Mouse (Mus musculus) embryonic facial prominence, embryonic 11.5 days (tissue): ENCODE data around the gene Slc39a1. TPM values are rescaled to one million over a fixed set of nuclear protein-coding genes. Genes with fewer than 3 reads are reported as not detected.

Experiments
- ATAC-seq: fragments of 200-750 bp; cut with Nextera tagmentation; replicated peaks from 2 replicates; pipeline ENCODE4 v1.8.0; 2017; ENCODE audit warnings: low read depth; ENCODE audit not compliant: insufficient number of reproducible peaks, low FRiP score, low TSS enrichment
- DNase-seq: peaks from one replicate; pipeline ENCODE4 v3.0.0-alpha.2; 2015; ENCODE audit warnings: low spot score
- H3K27ac ChIP-seq: fragments of 300-500 bp; sonication (generic); replicated peaks from 2 replicates; pipeline ENCODE4 v1.5.1; 2014; ENCODE audit warnings: mild to moderate bottlenecking, low read depth, low read length, control low read depth
- H3K27me3 ChIP-seq: fragments of 300-500 bp; sonication (generic); 2 replicates; pipeline ENCODE4 v1.6.1; 2014; ENCODE audit warnings: mild to moderate bottlenecking, low read length, moderate library complexity, mixed read lengths; ENCODE audit not compliant: control insufficient read depth, insufficient read depth
- H3K36me3 ChIP-seq: fragments of 300-500 bp; sonication (generic); replicated peaks from 2 replicates; pipeline ENCODE4 v1.6.1; 2014; ENCODE audit warnings: low read depth, mild to moderate bottlenecking, low read length, moderate library complexity, mixed read lengths; ENCODE audit not compliant: control insufficient read depth, insufficient read depth
- H3K4me1 ChIP-seq: fragments of 300-500 bp; sonication (generic); 2 replicates; pipeline ENCODE4 v1.6.1; 2014; ENCODE audit warnings: low read length, mixed read lengths; ENCODE audit not compliant: control insufficient read depth, insufficient read depth
- H3K4me2 ChIP-seq: fragments of 300-500 bp; sonication (generic); 2 replicates; pipeline ENCODE4 v1.6.1; 2014; ENCODE audit warnings: low read depth, mild to moderate bottlenecking, control low read depth, low read length, moderate library complexity
- H3K4me3 ChIP-seq: fragments of 300-500 bp; sonication (generic); 2 replicates; pipeline ENCODE4 v1.5.1; 2014; ENCODE audit warnings: low read depth, low read length, control low read depth
- H3K9ac ChIP-seq: fragments of 300-500 bp; sonication (generic); replicated peaks from 2 replicates; pipeline ENCODE4 v1.6.1; 2014; ENCODE audit warnings: mild to moderate bottlenecking, control low read depth, low read length
- H3K9me3 ChIP-seq: fragments of 300-500 bp; sonication (generic); replicated peaks from 2 replicates; pipeline ENCODE4 v1.6.1; 2016; ENCODE audit warnings: mild to moderate bottlenecking, low read length, inconsistent platforms, mixed read lengths; ENCODE audit not compliant: control insufficient read depth
- WGBS: fragments of 180-500 bp; shearing (Covaris S2); extraction: QIAGEN DNeasy Blood & Tissue Kit; methylation state at CpG from one replicate; pipeline ENCODE4 v1.1.7; 2014; 5-methylcytosine and 5-hydroxymethylcytosine counted together
- polyA plus RNA-seq: library from polyadenylated mRNA; unstranded; fragments of >200 nt; fragmentation: Nextera tagmentation; extraction: Ambion mirVana; gene quantifications from 2 replicates; pipeline ENCODE4 v1.2.1, GENCODE M21; 2014

Gene Slc39a1
- polyA plus RNA-seq, 1 experiment from 2014 or later: 48.7 TPM

DNA sequence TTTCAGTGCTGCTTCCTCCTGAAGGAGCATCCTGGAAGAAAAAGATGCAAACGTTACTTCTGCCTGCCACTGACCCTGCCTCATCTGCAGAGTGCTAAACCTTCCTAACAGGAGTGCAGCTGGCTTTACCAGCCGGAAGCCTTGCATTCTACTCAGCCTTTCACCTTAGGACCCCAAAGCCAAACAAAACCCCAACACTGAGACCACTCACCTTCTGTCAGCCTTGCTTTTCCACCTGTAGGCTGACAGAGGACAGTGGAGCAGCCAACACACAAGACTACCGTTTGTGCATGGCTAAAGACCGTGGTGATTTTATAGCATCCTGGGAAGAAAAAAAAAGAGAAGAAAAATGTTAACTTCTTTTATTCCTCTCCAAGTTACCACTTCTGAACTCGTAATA is 35.2 kb upstream of the Slc39a1 start:
- peak overlapping the region; percentile 83 for H3K4me3 ChIP-seq
- H3K9ac ChIP-seq: peak overlapping the region; percentile 84
- peaks cover 9% of the 10 kb centered on the region for H3K36me3 ChIP-seq
- DNase-seq (no peak), ATAC-seq (no peak)
- peak overlapping the region; percentile 78 for H3K4me2 ChIP-seq
- WGBS: 14% methylated on average over 5 of the region's 5 CpGs
- H3K27ac ChIP-seq: no peak overlapping the region
- no peaks in the 10 kb centered on the region for H3K4me1 ChIP-seq
- H3K9me3 ChIP-seq: no peaks in the 10 kb centered on the region
- no peaks in the 10 kb centered on the region for H3K27me3 ChIP-seq

DNA sequence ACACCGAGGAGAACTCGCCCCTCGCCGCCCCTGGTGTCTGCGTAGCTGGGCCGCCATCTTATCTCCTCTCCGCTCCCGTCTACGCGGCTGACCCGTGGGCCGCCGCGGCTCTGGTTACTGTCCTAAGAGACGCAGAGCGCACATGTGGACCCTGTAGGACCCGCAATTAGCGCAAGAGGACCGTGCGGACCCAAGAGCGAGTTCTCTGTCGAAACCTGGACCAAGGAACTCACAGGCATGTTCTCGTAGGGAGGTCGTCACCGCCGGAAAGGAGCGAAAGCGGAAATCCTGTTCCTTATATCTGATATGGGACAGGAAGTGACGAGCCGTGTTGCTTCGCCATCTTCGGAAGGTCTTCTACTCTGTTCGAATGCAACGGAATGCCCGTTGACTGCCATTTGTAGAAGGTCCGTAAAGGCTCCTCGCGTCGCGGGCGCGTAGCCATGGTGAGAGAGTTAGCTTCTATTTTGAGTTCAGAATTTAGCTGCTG is 34.5 kb upstream of the Slc39a1 start, which contains the start of the genes Rps27 and Rab13:
Rps27 (minus strand) TSS at position 275 of the 490 bp plus-strand sequence.
Rab13 (plus strand) TSS at position 319 of the 490 bp plus-strand sequence.
- WGBS: under 1% methylated on average over 42 of the region's 42 CpGs
- H3K27me3 ChIP-seq: no peaks in the 10 kb centered on the region

DNA sequence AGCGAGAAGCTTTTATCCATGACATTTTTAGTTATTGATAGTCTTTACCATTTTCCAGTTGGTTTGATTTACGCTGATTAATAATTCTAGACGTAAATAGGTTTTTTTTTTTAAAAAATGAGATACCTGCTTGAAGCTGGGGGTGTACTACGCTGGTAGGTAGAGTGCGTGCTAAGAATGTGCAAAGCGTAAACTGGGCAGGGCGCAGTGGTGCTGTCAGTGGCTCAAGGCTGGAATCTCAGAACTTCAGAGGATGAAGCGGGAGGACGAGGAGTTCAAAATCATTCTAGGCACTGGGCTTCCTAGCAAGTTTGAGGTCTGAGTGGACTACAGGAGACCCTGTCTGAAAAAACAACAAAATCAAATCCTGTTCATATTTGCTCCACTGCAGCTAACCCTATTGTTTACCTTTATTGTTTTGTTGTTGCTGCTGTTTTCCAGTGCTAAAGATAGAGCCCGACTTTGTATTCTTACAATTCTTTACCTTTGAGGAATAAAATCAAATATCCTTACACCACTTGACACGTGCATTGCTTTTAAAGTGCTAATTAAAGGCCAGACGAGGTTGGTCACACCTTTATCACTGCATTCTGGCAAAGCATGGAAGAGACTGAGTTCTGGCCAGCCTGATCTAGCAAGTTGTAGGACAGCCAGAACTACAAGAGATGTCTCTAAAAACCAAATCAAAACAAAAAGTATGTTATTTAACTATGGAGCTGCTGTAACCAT is 33.9 kb upstream of the Slc39a1 start:
- H3K9ac ChIP-seq: peak overlapping the region; percentile 84
- ATAC-seq: no peak
- no peaks in the 10 kb centered on the region for H3K9me3 ChIP-seq
- H3K4me3 ChIP-seq: peak overlapping the region; percentile 83
- DNase-seq: no peak
- H3K27me3 ChIP-seq: no peaks in the 10 kb centered on the region
- H3K36me3 ChIP-seq: peaks cover 7% of the 10 kb centered on the region
- 15% methylated on average over 12 of the region's 12 CpGs for WGBS
- H3K27ac ChIP-seq: no peak overlapping the region
- H3K4me2 ChIP-seq: peak overlapping the region; percentile 52
- no peaks in the 10 kb centered on the region for H3K4me1 ChIP-seq

More for the DNA sequence above, 34.5 kb upstream of the Slc39a1 start, which contains the start of the genes Rps27 and Rab13:
- peak; percentile 96 for DNase-seq
- Histone ChIP-seq H3K4me3 (peak within 1 kb of the TSS; percentile 83), H3K9ac (peak within 1 kb of the TSS; percentile 84), H3K4me1 (no peaks in the 10 kb centered on the region), H3K36me3 (peaks cover 7% of the 10 kb centered on the region), H3K27ac (peak within 1 kb of the TSS; percentile 79), H3K4me2 (peak within 1 kb of the TSS; percentile 78), H3K9me3 (no peaks in the 10 kb centered on the region)
- peak; percentile 88 for ATAC-seq

DNA sequence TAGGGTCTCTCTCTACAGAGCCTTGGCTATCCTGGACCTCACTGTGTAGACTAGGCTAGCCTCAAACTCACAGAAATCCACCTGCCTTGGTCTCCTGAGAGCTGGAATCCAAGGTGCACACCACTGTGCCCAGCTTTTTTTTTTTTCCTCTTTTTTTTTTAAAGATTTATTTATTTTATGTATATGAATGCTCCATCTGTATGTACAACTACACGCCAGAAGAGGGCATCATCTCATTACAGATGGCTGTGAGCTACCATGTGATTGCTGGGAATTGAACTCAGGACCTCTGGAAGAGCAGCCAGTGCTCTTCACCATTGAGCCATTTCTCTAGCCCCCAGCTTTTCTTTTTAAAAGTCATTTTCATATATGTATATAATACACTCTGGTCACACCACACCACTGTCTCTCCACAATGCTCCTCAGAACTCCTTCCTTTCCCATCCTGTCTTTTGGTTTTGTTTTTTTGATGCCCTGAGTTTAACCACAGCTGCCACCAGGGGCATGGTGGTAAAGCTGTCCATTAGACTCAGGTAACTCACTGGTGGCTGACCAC is 32.1 kb upstream of the Slc39a1 start:
- H3K4me3 ChIP-seq: no peak overlapping the region
- H3K9me3 ChIP-seq: no peaks in the 10 kb centered on the region
- peaks cover 7% of the 10 kb centered on the region for H3K36me3 ChIP-seq
- DNase-seq (no peak), ATAC-seq (no peak)
- H3K4me1 ChIP-seq: no peaks in the 10 kb centered on the region
- H3K9ac ChIP-seq: no peak overlapping the region
- no peak overlapping the region for H3K27ac ChIP-seq
- WGBS: 32% methylated on average over 1 of the region's 1 CpGs
- no peaks in the 10 kb centered on the region for H3K27me3 ChIP-seq
- H3K4me2 ChIP-seq: no peak overlapping the region

DNA sequence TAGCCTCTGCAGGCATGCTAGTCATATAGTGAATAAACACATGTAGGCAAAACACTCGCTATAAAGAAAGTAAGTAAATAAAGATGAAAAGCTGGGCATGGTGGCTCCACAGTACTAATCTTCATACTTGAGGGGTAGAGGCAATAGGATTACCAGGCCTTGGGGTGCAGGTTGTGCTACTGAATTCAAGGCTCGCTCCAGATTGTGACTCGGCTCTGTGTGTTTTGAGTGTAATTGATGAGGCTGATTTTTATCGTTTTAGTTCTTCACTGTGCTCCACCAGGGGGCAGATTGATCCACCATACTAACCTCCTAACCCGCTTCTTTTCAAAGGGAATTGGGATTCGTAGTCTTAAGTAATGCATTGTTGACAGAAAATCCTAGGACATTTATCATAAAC is 27.9 kb upstream of the Slc39a1 start:
- Histone ChIP-seq H3K4me1 (no peaks in the 10 kb centered on the region), H3K9me3 (no peaks in the 10 kb centered on the region), H3K27me3 (no peaks in the 10 kb centered on the region), H3K9ac (peak overlapping the region; percentile 73), H3K4me3 (peak overlapping the region; percentile 53), H3K4me2 (peak overlapping the region; percentile 81), H3K36me3 (no peaks in the 10 kb centered on the region; the same call in 1 of the 2 replicates), H3K27ac (peak overlapping the region; percentile 70; the same call in 1 of the 2 replicates)
- 18% methylated on average over 6 of the region's 6 CpGs for WGBS
- ATAC-seq (no peak), DNase-seq (peak; percentile 79)

DNA sequence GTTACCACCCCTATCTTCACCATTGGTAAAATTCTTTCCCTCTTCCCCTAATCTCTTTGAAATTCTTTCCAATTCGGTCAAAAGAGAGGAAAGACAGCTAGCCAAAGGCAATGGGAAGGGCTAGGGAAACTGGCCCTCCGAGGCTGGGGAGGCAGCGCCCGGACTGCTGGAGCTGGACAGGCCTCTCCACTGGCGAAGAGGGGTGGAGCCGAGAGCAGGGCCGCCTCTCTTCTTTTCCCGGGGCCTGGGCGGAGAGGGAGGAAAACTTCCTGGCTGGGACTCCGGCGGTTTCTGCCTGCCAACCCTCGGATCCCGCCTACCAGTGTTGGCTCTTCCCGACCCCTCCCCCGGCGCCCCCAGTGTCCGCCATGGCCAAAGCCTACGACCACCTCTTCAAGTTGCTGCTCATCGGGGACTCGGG is 27.4 kb upstream of the Slc39a1 start:
- Histone ChIP-seq H3K4me1 (no peaks in the 10 kb centered on the region), H3K36me3 (no peaks in the 10 kb centered on the region; the same call in 1 of the 2 replicates), H3K27me3 (no peaks in the 10 kb centered on the region), H3K27ac (peak overlapping the region; percentile 70; the same call in 1 of the 2 replicates), H3K4me3 (peak overlapping the region; percentile 53), H3K9ac (peak overlapping the region; percentile 73), H3K9me3 (no peaks in the 10 kb centered on the region), H3K4me2 (peak overlapping the region; percentile 81)
- under 1% methylated on average over 19 of the region's 20 CpGs for WGBS
- peak; percentile 75 for DNase-seq
- ATAC-seq: peak; percentile 68

DNA sequence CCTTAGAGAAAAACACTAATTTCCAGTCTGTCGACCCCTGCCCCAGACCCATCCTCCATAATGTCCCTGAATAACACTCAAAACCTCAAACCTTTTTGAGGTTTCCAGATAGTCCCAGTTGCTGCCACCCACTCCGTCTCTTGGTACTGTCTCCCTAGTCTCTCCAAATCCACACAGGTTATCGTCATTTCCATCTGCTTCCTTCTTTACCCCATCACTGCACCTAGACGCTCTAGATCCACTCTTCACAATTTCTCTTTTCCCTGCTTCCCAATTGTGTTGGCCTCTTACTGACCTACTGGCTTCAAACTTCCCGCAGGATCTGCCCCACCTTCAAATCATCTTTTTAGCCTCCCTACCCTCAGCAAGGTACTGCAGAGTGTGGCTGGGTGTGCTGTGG is 26.8 kb upstream of the Slc39a1 start:
- Histone ChIP-seq H3K36me3 (no peaks in the 10 kb centered on the region; the same call in 1 of the 2 replicates), H3K27ac (no peak overlapping the region; the same call in 1 of the 2 replicates), H3K9ac (peak overlapping the region; percentile 73), H3K27me3 (no peaks in the 10 kb centered on the region), H3K4me3 (peak overlapping the region; percentile 53), H3K4me1 (no peaks in the 10 kb centered on the region), H3K9me3 (no peaks in the 10 kb centered on the region), H3K4me2 (peak overlapping the region; percentile 81)
- ATAC-seq (no peak), DNase-seq (no peak)
- 20% methylated on average over 5 of the region's 5 CpGs for WGBS

DNA sequence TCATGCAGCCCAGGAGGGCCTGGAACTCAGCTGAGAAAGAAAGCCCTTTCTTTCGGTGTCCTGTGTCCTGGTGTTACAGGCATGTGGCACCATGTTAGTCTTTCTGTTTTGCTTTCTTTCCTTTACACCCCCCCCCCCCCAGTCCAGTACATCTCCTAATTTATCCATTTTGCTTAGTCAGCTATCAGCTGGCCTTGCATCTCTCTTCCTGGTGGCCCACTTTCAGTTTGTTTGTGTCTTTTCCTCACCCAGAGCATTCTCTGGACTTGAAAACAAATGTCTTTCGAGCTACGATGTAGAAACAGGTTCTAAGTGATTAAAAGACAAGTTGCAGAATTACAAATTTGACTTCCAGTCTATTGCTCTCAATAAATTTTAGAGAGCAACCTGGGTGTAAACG is 25.5 kb upstream of the Slc39a1 start:
- DNase-seq (no peak), ATAC-seq (no peak)
- 91% methylated on average over 4 of the region's 4 CpGs for WGBS
- Histone ChIP-seq H3K36me3 (no peaks in the 10 kb centered on the region; the same call in 1 of the 2 replicates), H3K9ac (no peak overlapping the region), H3K4me3 (no peak overlapping the region), H3K27me3 (no peaks in the 10 kb centered on the region), H3K9me3 (no peaks in the 10 kb centered on the region), H3K4me1 (no peaks in the 10 kb centered on the region), H3K4me2 (no peak overlapping the region), H3K27ac (no peak overlapping the region)
